Mouse (Mus musculus) heart, postnatal 0 days (tissue): ENCODE measurements around the gene Dis3.

Experiments used
- CTCF ChIP-seq: IDR thresholded peaks from 2 replicates; pipeline ENCODE4 v1.5.1; 2016; ENCODE audit warnings: antibody characterized with exemption, control low read depth, low read depth
- EP300 ChIP-seq: IDR thresholded peaks from 2 replicates; pipeline ENCODE4 v1.6.1; 2016; ENCODE audit warnings: antibody characterized with exemption, low read depth

DNA sequence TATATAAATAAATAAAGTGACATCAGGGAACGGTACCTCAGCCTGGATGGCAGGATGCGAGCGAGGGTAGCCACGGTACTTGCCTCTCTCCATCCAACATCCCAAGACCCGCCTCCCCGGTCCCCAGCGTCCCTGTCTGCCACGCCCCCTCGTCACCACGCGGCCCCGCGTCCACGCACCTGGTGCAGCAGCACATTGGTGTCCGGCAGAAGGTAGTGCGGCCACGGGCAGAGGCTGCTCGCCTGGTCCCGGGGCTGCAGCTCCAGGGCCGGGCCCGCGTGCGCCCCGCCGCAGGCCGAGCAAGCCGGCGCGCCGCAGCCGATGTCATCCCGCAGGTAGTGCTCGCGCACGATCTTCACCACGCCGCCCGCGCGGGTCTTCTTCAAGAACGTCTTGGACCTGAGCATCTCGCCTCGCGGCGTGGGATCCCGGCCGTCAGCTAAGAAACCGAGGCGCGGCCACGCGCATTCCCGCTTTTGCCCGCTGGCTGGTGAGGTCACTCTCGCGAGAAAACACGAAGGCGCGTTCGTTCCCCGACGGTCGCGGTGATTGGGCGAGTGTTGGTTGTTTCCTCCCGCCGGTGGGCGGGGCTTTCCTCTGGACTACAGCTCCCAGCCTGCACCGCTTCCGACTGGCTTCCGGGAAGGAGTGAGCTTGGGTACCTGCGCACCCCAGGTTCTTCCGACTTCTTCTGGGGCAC is at the start of gene Dis3, which contains the start of gene Pibf1:
- TF ChIP-seq CTCF (no peak), EP300 (no peak)
